Mouse (Mus musculus) embryo, embryonic 11.5 days (tissue): ENCODE measurements around the gene Lmod3.
A peak's percentile ranks its signal among the peaks of the same experiment; 100 is the strongest.

Experiments used
- DNase-seq: peaks from one replicate; pipeline ENCODE4 v3.0.0-alpha.2; 2012; ENCODE audit warnings: low read depth, low spot score

Gene Lmod3

DNA sequence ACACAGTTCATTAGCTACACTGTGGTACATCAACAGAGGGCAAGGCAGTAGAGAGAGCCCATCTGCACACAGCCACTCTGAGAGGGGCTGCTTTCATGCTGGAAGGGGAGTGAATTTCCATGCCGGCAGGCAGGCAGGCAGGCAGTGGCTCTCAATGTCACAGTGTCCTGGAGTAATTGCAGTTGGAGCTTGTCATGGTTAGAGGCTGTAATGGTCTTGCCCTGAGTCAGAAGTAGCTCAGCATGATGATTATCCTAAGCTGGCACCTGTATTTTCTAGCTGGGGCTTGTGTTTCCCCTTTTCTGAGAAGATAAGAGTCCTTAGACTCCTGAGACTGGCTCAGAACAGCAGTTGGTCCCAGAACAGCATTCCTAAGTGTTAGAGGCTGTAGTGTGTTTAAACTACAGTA is 26.5 kb downstream of the Lmod3 start:
- DNase-seq = no peak

DNA sequence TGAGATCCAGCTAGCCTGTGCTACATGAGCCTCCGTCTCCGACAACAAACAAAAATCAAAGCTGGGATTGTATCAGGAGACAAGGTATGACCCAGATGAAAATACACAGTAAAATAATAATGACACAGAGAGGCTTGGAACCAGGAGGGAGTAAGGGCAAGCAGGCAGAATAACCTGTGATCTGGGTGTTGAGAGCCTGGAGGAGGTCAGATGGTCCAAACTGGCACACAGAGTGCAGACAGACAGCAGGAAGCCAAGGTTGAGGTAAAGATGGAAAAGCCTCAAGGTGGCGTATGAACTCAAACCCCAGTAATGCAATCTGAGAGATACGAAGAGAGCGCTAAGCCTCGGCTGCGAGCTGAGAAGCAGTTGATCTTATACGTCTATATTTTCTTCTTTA is 28.1 kb downstream of the Lmod3 start:
- no peak for DNase-seq

DNA sequence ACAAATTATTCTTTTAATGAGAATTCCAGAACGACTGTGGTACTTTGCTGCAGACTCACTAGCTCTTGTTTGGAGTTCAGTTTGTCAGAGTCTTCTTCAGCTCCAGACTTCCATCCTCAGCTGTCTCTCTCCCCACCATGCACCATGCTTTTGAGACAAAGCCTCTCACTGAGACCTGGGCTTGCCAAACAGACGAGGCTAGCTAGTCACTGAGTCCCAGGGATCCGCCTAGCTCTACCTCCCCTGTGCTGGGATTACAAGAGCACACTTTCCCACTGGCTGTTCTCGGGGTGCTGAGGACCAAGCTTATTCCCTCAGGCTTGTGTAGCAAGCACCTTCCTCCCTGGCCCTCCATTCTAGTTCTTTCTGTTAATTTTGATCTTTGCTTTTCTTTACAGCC is 29.0 kb downstream of the Lmod3 start:
- DNase-seq = no peak

- DNase-seq = no peak
These were observed 29.6 kb downstream of the Lmod3 start for GRCm38 (mm10) chr6:97222931-97223467.

DNA sequence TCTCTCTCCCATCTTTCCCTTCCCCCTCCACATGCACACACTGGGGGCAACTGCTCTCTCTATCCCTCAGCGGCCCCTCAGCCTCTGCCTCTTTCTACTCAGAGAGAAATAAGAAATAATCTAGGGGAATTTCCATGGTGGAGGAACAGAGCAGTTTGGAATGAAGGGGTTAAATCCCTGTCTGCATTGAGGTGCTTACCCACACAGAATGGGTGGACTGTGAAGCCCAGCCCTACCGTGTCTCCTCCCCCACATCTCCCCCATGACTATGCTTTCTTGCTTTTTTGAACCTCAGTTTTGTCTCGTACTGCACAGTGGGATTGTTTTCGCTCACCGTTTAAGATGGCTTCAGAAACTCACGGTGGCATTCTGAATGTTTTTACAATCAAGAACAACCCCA is 30.2 kb downstream of the Lmod3 start:
- no peak for DNase-seq

GRCm38 (mm10) chr6:97221205-97222025 is 31.1 kb downstream of the Lmod3 start:
- DNase-seq = no peak

- DNase-seq = no peak
These were observed 31.9 kb downstream of the Lmod3 start for GRCm38 (mm10) chr6:97220672-97221071.

GRCm38 (mm10) chr6:97216154-97216821 is 36.3 kb downstream of the Lmod3 start:
- DNase-seq = no peak

DNA sequence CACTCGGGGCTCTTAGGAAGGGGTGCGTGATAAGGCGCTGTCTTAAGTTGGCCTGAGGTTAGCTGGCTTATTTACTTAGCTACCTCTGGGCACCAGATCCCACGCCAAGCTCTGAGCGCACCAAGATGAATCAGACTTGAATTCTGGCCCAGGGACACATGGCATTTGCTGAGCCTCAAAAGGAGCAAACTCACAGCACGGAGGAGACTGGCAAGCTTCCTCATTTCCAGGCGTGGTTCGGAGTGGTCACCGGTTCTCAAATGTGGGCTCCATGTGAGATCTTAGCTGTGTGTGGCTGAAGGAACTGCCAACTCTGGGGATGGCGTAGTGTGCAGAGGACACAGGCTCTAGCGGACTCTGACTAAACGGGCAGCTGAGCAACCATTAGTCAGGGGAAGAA is 40.6 kb downstream of the Lmod3 start:
- DNase-seq = no peak

- DNase-seq = no peak
These were observed 41.5 kb downstream of the Lmod3 start for GRCm38 (mm10) chr6:97210962-97211601.

GRCm38 (mm10) chr6:97210191-97210961 is 42.2 kb downstream of the Lmod3 start, which contains the start of gene Arl6ip5:
Gene Arl6ip5 (plus strand): TSS chr6:97210689.
- peak; percentile 81 for DNase-seq

DNA sequence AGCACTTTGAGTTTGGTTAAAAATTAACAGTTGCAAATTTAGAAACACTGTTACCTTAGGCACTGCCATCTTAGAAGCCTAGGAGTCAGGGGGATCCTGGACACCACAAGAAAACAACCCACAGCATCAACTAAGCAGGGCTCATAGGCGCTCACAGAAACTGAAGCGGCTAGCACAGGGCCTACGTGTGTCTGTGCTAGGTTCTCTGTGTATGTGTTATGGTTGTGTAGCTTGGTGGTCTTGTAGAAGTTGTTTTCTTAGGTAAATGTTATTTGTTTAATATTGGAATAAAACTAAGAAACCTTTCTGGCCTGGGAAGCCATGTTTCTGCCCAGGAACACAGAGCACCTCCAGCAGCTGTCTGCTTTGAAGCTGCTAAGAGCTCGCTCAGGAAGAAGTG is 42.8 kb downstream of the Lmod3 start:
- DNase-seq = no peak

DNA sequence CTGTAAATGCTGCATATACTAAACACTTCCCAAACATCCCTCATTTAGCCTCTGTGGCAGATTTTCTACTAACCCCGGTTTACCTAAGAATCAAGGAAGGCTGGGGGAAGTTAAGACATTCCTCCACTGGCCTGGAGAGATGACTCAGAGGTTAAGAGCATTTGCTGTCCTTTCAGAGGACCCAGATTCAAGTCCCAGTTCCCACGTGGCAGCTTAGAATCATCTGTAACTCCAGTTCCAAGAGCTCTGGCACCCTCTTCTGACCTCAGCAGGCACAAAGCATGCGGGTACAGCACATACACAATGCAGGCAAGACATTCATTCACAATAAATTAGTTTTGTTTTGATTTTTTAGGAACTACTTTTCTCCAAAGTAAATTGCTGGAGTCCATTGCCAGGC is 43.4 kb downstream of the Lmod3 start:
- DNase-seq = no peak

DNA sequence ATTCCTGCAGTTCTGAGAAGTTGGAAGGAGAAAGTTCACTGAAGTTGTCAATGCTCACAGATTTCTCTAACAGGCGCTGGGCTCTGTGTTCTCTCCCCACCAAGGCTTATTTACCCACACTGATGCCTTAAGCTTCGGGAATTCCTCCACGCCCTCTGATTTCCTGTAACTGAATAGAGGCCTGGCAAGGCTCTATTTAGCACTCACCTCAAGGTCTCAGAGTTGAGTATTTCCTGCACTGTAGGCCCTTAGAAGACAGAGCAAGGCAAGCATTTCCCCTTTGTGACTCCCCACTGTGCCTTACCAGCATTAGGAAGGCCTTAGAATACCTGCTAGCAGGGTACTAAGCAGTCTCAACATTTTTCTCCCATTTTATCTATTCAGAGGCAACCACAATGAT is 44.2 kb downstream of the Lmod3 start:
- DNase-seq = no peak

- no peak for DNase-seq
These were observed 45.5 kb downstream of the Lmod3 start for GRCm38 (mm10) chr6:97207085-97207484.

DNA sequence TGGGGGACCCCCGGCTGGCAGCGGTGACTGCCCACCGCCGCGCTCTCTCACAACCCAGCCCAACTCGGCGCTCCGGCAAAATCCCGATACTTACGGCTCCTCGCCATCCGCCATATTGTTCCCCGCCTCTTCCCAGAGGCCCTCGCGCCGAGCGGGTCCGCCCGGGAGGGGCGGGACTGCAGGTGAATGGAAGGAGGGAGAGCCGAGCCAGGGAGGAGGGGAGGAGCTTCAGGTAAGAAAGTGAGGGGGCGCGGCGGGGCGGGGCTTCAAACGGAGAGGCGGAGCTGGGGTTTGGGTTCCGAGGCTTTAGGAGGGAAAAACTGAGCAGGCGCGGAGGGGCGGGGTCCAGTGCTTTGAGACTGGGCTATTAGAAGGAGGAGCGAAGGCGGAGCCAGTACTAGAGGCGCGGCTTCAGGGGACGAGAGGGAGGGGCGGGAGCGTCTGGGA is 47.1 kb downstream of the Lmod3 start, which contains the start of gene Uba3:
Gene Uba3 (minus strand): TSS at position 209 of the 447 bp plus-strand sequence.
- peak; percentile 99 for DNase-seq

DNA sequence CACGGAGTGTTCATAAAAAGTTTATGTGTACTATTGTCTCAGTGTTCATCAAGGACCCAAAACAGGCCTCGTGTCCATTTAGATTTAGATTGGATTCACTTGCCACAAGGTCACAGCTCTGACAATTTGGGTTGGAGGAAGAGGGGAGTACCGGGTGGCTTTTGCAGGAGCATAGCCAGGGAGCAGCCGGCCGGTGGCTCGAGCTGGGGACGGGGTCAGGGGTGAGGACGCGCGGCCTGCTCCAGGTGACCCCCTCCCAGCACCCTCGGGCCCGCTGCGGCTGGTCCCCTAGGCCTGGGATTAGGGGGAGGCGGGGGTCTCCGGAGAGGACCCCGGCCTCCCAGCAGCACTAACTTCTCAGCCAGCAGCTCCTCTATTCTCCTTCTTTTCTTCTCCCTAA is 47.6 kb downstream of the Lmod3 start:
- no peak for DNase-seq

- DNase-seq = no peak
These were observed 48.2 kb downstream of the Lmod3 start for GRCm38 (mm10) chr6:97204252-97204869.

DNA sequence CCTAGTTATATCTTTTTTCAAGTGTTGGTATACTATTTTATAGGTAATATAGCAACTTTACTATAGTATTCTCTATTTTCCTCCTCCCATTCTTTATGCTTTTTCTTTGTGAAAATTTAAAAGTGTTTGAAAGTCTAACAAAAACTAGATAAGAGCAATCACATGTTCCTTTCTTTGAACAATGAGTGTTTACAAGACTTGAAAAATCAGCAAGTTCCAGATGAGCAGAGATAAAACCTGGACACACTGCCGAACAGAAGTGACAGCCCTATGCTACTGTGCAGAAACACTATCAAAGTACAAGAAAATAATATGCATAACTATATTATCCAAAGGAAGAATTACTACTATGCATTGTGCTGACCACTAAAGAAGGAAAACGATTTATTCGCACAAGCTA is 50.1 kb downstream of the Lmod3 start:
- DNase-seq = no peak

GRCm38 (mm10) chr6:97200437-97200836 is 52.1 kb downstream of the Lmod3 start:
- no peak for DNase-seq
